Mouse (Mus musculus): ENCODE measurements around the gene Atrnl1.
A peak's percentile ranks its signal among the peaks of the same experiment; 100 is the strongest.

The Atrnl1 gene

GRCm38 (mm10) chr19:58064116-58065000 lies 453.5 kb downstream of the Atrnl1 start:
- DNase-seq (ENCODE audit: low read depth in 1 of 2, low spot score in 2 of 2): no peak

GRCm38 (mm10) chr19:58065001-58065314 lies 454.1 kb downstream of the Atrnl1 start:
- peak; percentile 18 to 20 for DNase-seq (ENCODE audit: low read depth in 1 of 2, low spot score in 2 of 2)

- DNase-seq (ENCODE audit: low read depth in 1 of 2, low spot score in 2 of 2): no peak
Observed at GRCm38 (mm10) chr19:58065514-58065913, 454.7 kb downstream of the Atrnl1 start.

GRCm38 (mm10) chr19:58068114-58068513 lies 457.3 kb downstream of the Atrnl1 start:
- DNase-seq (ENCODE audit: low read depth in 1 of 2, low spot score in 2 of 2): no peak

GRCm38 (mm10) chr19:58068958-58069357 lies 458.1 kb downstream of the Atrnl1 start:
- no peak for DNase-seq (ENCODE audit: low read depth in 1 of 2, low spot score in 2 of 2)

- DNase-seq (ENCODE audit: low read depth in 1 of 2, low spot score in 2 of 2): no peak
Observed at GRCm38 (mm10) chr19:58072404-58072803, 461.6 kb downstream of the Atrnl1 start.

GRCm38 (mm10) chr19:58072846-58073245 lies 462.0 kb downstream of the Atrnl1 start:
- no peak for DNase-seq (ENCODE audit: low read depth in 1 of 2, low spot score in 2 of 2)

- DNase-seq (ENCODE audit: low read depth in 1 of 2, low spot score in 2 of 2): no peak
Observed at GRCm38 (mm10) chr19:58075252-58075651, 464.4 kb downstream of the Atrnl1 start.

- no peak for DNase-seq (ENCODE audit: low read depth in 1 of 2, low spot score in 2 of 2)
Observed at GRCm38 (mm10) chr19:58076961-58077371, 466.1 kb downstream of the Atrnl1 start.

GRCm38 (mm10) chr19:58077529-58078070 lies 466.8 kb downstream of the Atrnl1 start:
- no peak for DNase-seq (ENCODE audit: low read depth in 1 of 2, low spot score in 2 of 2)

- no peak for DNase-seq (ENCODE audit: low read depth in 1 of 2, low spot score in 2 of 2)
Observed at GRCm38 (mm10) chr19:58080168-58080567, 469.3 kb downstream of the Atrnl1 start.

- DNase-seq (ENCODE audit: low read depth in 1 of 2, low spot score in 2 of 2): no peak
Observed at GRCm38 (mm10) chr19:58082751-58083150, 471.9 kb downstream of the Atrnl1 start.

GRCm38 (mm10) chr19:58084826-58085225 lies 474.0 kb downstream of the Atrnl1 start:
- no peak for DNase-seq (ENCODE audit: low read depth in 1 of 2, low spot score in 2 of 2)

- no peak for DNase-seq (ENCODE audit: low read depth in 1 of 2, low spot score in 2 of 2)
Observed at GRCm38 (mm10) chr19:58086734-58087133, 475.9 kb downstream of the Atrnl1 start.

GRCm38 (mm10) chr19:58087901-58088300 lies 477.1 kb downstream of the Atrnl1 start:
- no peak for DNase-seq (ENCODE audit: low read depth in 1 of 2, low spot score in 2 of 2)

- no peak for DNase-seq (ENCODE audit: low read depth in 1 of 2, low spot score in 2 of 2)
Observed at GRCm38 (mm10) chr19:58088433-58088832, 477.6 kb downstream of the Atrnl1 start.

GRCm38 (mm10) chr19:58091911-58092310 lies 481.1 kb downstream of the Atrnl1 start:
- no peak for DNase-seq (ENCODE audit: low read depth in 1 of 2, low spot score in 2 of 2)

- DNase-seq (ENCODE audit: low read depth in 1 of 2, low spot score in 2 of 2): no peak
Observed at GRCm38 (mm10) chr19:58094781-58095543, 484.1 kb downstream of the Atrnl1 start.

- DNase-seq (ENCODE audit: low read depth in 1 of 2, low spot score in 2 of 2): no peak
Observed at GRCm38 (mm10) chr19:58095776-58096175, 484.9 kb downstream of the Atrnl1 start.

- DNase-seq (ENCODE audit: low read depth in 1 of 2, low spot score in 2 of 2): no peak
Observed at GRCm38 (mm10) chr19:58097195-58097594, 486.4 kb downstream of the Atrnl1 start.

- DNase-seq (ENCODE audit: low read depth in 1 of 2, low spot score in 2 of 2): no peak
Observed at GRCm38 (mm10) chr19:58099539-58099938, 488.7 kb downstream of the Atrnl1 start.

- DNase-seq (ENCODE audit: low read depth in 1 of 2, low spot score in 2 of 2): no peak
Observed at GRCm38 (mm10) chr19:58100381-58100780, 489.5 kb downstream of the Atrnl1 start.
